Mouse (Mus musculus): ENCODE data around the gene Btbd10. TPM values are rescaled to one million over a fixed set of nuclear protein-coding genes. Genes with fewer than 3 reads are reported as not detected.

Btbd10 gene
- 4.9 and 5.7 TPM in 2 replicates for polyA plus RNA-seq (2012; rRNA removed)

GRCm38 (mm10) chr7:113368746-113369619 lies at the start of gene Btbd10:
Gene Btbd10 (minus strand): TSS chr7:113369392.

GRCm38 (mm10) chr7:113388470-113388869 lies 19.3 kb upstream of the Btbd10 start, which contains the start of gene Pth:
Gene Pth (minus strand): TSS chr7:113388570.

Other genes starting within 250 kb of the Btbd10 start
- gene Arntl, start 161.9 kb downstream of the Btbd10 start, polyA plus RNA-seq (2012; rRNA removed) = 4.2 and 4.5 TPM in 2 replicates
- not detected in 2 replicates for gene Pth, start 19.2 kb upstream of the Btbd10 start, polyA plus RNA-seq (2012; rRNA removed)
- gene Far1, start 144.4 kb upstream of the Btbd10 start, polyA plus RNA-seq (2012; rRNA removed) = 12.7 and 14.6 TPM in 2 replicates